Mouse (Mus musculus) neural tube, embryonic 13.5 days (tissue): ENCODE results near the gene Dpf1. TPM values are rescaled to one million over a fixed set of nuclear protein-coding genes. Genes with fewer than 3 reads are reported as not detected.

Experiments
- ATAC-seq: fragments of 200-750 bp; cut with Nextera tagmentation; 2 replicates; pipeline ENCODE4 v1.8.0; 2017; ENCODE audit warnings: low read depth, mild to moderate bottlenecking, moderate TSS enrichment, moderate library complexity
- H3K27ac ChIP-seq: fragments of 300-500 bp; sonication (generic); replicated peaks from 2 replicates; pipeline ENCODE4 v1.5.1; 2015; ENCODE audit warnings: moderate library complexity, mild to moderate bottlenecking, inconsistent platforms
- H3K27me3 ChIP-seq: fragments of 300-500 bp; sonication (generic); 2 replicates; pipeline ENCODE4 v1.6.1; 2015; ENCODE audit warnings: mild to moderate bottlenecking, inconsistent platforms
- H3K36me3 ChIP-seq: fragments of 300-500 bp; sonication (generic); 2 replicates; pipeline ENCODE4 v1.6.1; 2015; ENCODE audit warnings: mild to moderate bottlenecking, inconsistent platforms
- H3K4me1 ChIP-seq: fragments of 300-500 bp; sonication (generic); replicated peaks from 2 replicates; pipeline ENCODE4 v1.6.1; 2015; ENCODE audit warnings: inconsistent platforms
- H3K4me2 ChIP-seq: fragments of 300-500 bp; sonication (generic); 2 replicates; pipeline ENCODE4 v1.6.1; 2015; ENCODE audit warnings: inconsistent platforms, mild to moderate bottlenecking, moderate library complexity
- H3K4me3 ChIP-seq: fragments of 300-500 bp; sonication (generic); 2 replicates; pipeline ENCODE4 v1.5.1; 2015; ENCODE audit warnings: mild to moderate bottlenecking, inconsistent platforms
- H3K9ac ChIP-seq: fragments of 300-500 bp; sonication (generic); 2 replicates; pipeline ENCODE4 v1.6.1; 2015; ENCODE audit warnings: moderate library complexity, mild to moderate bottlenecking, inconsistent platforms
- H3K9me3 ChIP-seq: fragments of 300-500 bp; sonication (generic); 2 replicates; pipeline ENCODE4 v1.6.1; 2016; ENCODE audit warnings: inconsistent platforms
- WGBS: fragments of 180-500 bp; shearing (Covaris S2); methylation state at CpG from one replicate; pipeline ENCODE4 v1.1.7; 2015; 5-methylcytosine and 5-hydroxymethylcytosine counted together
- polyA plus RNA-seq: library from polyadenylated mRNA; unstranded; fragments of >200 nt; fragmentation: Nextera tagmentation; extraction: Ambion mirVana; gene quantifications from 2 replicates; pipeline ENCODE4 v1.2.1, GENCODE M21; 2015

Gene Dpf1
- polyA plus RNA-seq, 1 experiment from 2014 or later, result 175 TPM

GRCm38 (mm10) chr7:29316137-29316734, 12.5 kb downstream of the Dpf1 start:
- Histone ChIP-seq H3K9me3 (no peaks in the 10 kb centered on the region), H3K27ac (peak overlapping the region; percentile 98), H3K4me3 (no peak overlapping the region), H3K27me3 (no peaks in the 10 kb centered on the region), H3K9ac (peak overlapping the region; percentile 63), H3K36me3 (peaks cover 38% of the 10 kb centered on the region), H3K4me1 (peaks cover 94% of the 10 kb centered on the region), H3K4me2 (peak overlapping the region; percentile 26; the same call in 1 of the 2 replicates)
- 55% methylated on average over 17 of the region's 17 CpGs for WGBS
- no peak for ATAC-seq

DNA sequence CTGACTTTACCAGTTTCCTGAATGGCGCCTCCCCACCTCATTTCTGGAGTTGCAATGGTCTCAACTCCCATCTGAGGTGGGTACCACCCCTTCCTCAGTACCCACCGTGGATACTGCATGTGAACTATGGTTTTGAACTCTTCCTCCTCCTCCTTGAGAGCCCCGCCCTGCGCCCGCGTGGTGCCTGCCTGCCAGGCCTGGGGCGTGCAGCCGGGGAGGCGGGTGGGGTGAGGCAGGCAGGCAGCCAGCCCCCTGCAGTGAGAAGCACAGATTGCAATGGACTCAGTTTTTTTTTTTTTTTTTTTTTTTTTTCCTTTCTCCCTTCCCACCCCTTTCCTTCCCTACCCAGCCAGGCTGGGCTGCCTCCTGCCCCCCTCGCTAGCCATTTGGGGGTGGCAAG, 13.2 kb downstream of the Dpf1 start:
- peak; percentile 32 for ATAC-seq
- H3K9me3 ChIP-seq, result no peaks in the 10 kb centered on the region
- H3K9ac ChIP-seq, result peak overlapping the region; percentile 63
- H3K27ac ChIP-seq, result peak overlapping the region; percentile 98
- H3K36me3 ChIP-seq, result peaks cover 31% of the 10 kb centered on the region
- H3K4me1 ChIP-seq, result peaks cover 99% of the 10 kb centered on the region
- peak overlapping the region; percentile 50 for H3K4me2 ChIP-seq
- no peak overlapping the region for H3K4me3 ChIP-seq
- no peaks in the 10 kb centered on the region for H3K27me3 ChIP-seq
- WGBS, result 2% methylated on average over 10 of the region's 10 CpGs

GRCm38 (mm10) chr7:29317558-29317957, 13.8 kb downstream of the Dpf1 start:
- 0% methylated on average over 2 of the region's 2 CpGs for WGBS
- H3K4me1 ChIP-seq, result peaks cover 94% of the 10 kb centered on the region
- H3K4me3 ChIP-seq, result no peak overlapping the region
- peak overlapping the region; percentile 63 for H3K9ac ChIP-seq
- H3K27me3 ChIP-seq, result no peaks in the 10 kb centered on the region
- H3K4me2 ChIP-seq, result peak overlapping the region; percentile 50
- H3K27ac ChIP-seq, result peak overlapping the region; percentile 98
- H3K36me3 ChIP-seq, result peaks cover 26% of the 10 kb centered on the region
- ATAC-seq, result peak; percentile 40
- H3K9me3 ChIP-seq, result no peaks in the 10 kb centered on the region

DNA sequence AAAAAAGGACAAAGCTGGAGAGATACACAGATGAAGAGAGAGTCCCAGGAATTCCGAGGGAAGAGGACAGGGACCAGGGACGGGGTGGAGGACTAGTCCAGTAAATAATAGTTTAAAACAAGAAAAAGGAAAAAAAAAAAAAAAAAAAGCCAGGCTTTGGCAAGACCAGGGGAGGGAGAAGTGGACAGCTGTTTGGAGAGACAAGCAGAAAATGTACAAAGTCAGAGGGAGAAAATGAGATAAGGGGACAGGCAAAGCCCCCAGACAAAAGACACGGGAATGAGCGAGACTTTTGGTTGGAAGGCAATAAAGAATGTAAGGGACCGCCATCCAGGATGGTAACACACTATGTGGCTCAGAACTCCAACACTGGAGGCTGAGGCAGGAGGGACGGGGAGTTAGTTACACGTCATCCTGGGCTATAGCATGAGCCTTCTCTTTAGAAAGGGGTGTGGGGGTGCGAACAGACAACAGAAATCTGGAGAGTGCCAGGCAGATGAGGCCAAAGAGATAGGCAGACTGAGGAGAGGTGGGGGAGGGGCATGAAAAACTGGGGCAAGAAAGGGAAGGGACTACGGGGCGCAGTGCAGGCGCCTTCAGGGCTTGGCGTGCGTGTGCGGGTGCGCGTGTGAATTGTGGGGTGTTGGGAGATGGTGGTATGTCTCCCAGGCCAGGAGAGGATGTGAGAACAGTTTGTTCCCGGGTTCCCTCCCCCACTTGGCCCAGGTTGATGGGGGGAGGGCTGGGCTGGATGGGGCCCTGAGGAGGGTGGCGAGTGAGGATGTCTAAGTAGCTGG, 14.6 kb downstream of the Dpf1 start:
- peak overlapping the region; percentile 63 for H3K9ac ChIP-seq
- ATAC-seq, result peak; percentile 6
- peaks cover 86% of the 10 kb centered on the region for H3K4me1 ChIP-seq
- 1% methylated on average over 18 of the region's 18 CpGs for WGBS
- H3K9me3 ChIP-seq, result no peaks in the 10 kb centered on the region
- H3K27me3 ChIP-seq, result no peaks in the 10 kb centered on the region
- H3K36me3 ChIP-seq, result peaks cover 28% of the 10 kb centered on the region
- H3K4me3 ChIP-seq, result peak overlapping the region; percentile 17
- peak overlapping the region; percentile 98 for H3K27ac ChIP-seq
- H3K4me2 ChIP-seq, result peak overlapping the region; percentile 50

GRCm38 (mm10) chr7:29319337-29320307, 15.9 kb downstream of the Dpf1 start:
- ATAC-seq, result no peak

GRCm38 (mm10) chr7:29327087-29327486, 23.3 kb downstream of the Dpf1 start:
- 84% methylated on average over 6 of the region's 6 CpGs for WGBS
- H3K36me3 ChIP-seq, result peaks cover 82% of the 10 kb centered on the region
- no peak for ATAC-seq
- no peaks in the 10 kb centered on the region for H3K27me3 ChIP-seq
- no peaks in the 10 kb centered on the region for H3K4me1 ChIP-seq
- H3K9ac ChIP-seq, result no peak overlapping the region
- no peak overlapping the region for H3K27ac ChIP-seq
- H3K9me3 ChIP-seq, result no peaks in the 10 kb centered on the region
- H3K4me3 ChIP-seq, result no peak overlapping the region
- H3K4me2 ChIP-seq, result no peak overlapping the region

More at GRCm38 (mm10) chr7:29319337-29320307, 15.9 kb downstream of the Dpf1 start:
- Histone ChIP-seq H3K36me3 (peaks cover 26% of the 10 kb centered on the region), H3K9ac (0 out of 2 replicates have a peak overlapping the region, but pooled peaks have one; percentile 63), H3K4me2 (peak overlapping the region; percentile 50), H3K9me3 (no peaks in the 10 kb centered on the region), H3K27me3 (no peaks in the 10 kb centered on the region), H3K27ac (peak overlapping the region; percentile 98), H3K4me1 (peaks cover 73% of the 10 kb centered on the region), H3K4me3 (peak overlapping the region; percentile 17)
- 13% methylated on average over 19 of the region's 19 CpGs for WGBS

- Histone ChIP-seq H3K4me3 (no peak overlapping the region), H3K36me3 (peaks cover 76% of the 10 kb centered on the region), H3K27me3 (no peaks in the 10 kb centered on the region), H3K4me2 (no peak overlapping the region), H3K4me1 (no peaks in the 10 kb centered on the region), H3K9ac (no peak overlapping the region), H3K9me3 (no peaks in the 10 kb centered on the region), H3K27ac (no peak overlapping the region)
- no peak for ATAC-seq
- WGBS, result 93% methylated on average over 16 of the region's 16 CpGs
Observed at GRCm38 (mm10) chr7:29328984-29329383, 25.2 kb downstream of the Dpf1 start.

DNA sequence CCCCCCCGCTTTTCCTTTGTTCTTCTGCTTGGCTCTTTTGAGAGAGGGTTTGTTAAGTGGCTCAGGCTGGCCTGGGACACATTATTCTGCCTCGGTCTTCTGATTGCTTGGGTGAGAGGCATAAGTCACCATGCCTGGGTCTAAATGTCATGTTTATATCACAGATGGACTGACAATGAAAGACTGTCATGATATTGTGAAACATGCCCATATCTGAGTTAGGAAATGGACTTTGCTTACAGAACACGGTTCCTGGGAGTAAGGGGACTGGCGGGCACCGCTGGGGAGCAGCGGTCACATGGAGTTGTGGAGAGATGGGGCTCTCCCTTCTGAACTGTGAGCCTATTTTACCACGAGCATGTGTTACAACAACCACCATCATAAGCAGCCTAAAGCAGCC, 30.4 kb downstream of the Dpf1 start:
- Histone ChIP-seq H3K27ac (no peak overlapping the region; the same call in 1 of the 2 replicates), H3K36me3 (peaks cover 56% of the 10 kb centered on the region), H3K4me3 (no peak overlapping the region), H3K4me2 (no peak overlapping the region), H3K4me1 (no peaks in the 10 kb centered on the region; the same call in 1 of the 2 replicates), H3K9ac (no peak overlapping the region), H3K9me3 (no peaks in the 10 kb centered on the region), H3K27me3 (no peaks in the 10 kb centered on the region)
- ATAC-seq, result no peak
- 66% methylated on average over 7 of the region's 7 CpGs for WGBS

GRCm38 (mm10) chr7:29335276-29335675, 31.5 kb downstream of the Dpf1 start:
- no peaks in the 10 kb centered on the region for H3K9me3 ChIP-seq
- ATAC-seq, result no peak
- peaks cover 48% of the 10 kb centered on the region for H3K36me3 ChIP-seq
- no peak overlapping the region for H3K4me2 ChIP-seq
- H3K4me3 ChIP-seq, result no peak overlapping the region
- H3K27ac ChIP-seq, result no peak overlapping the region
- H3K9ac ChIP-seq, result no peak overlapping the region
- H3K4me1 ChIP-seq, result no peaks in the 10 kb centered on the region; the same call in 1 of the 2 replicates
- H3K27me3 ChIP-seq, result no peaks in the 10 kb centered on the region

- Histone ChIP-seq H3K4me2 (no peak overlapping the region), H3K4me3 (no peak overlapping the region), H3K27ac (no peak overlapping the region), H3K36me3 (peaks cover 44% of the 10 kb centered on the region), H3K4me1 (no peaks in the 10 kb centered on the region; the same call in 1 of the 2 replicates), H3K9me3 (no peaks in the 10 kb centered on the region), H3K9ac (no peak overlapping the region), H3K27me3 (no peaks in the 10 kb centered on the region)
- no peak for ATAC-seq
- WGBS, result 89% methylated on average over 6 of the region's 6 CpGs
Observed at GRCm38 (mm10) chr7:29335841-29336671, 32.3 kb downstream of the Dpf1 start.

- no peak for ATAC-seq
- Histone ChIP-seq H3K36me3 (peaks cover 36% of the 10 kb centered on the region), H3K27me3 (no peaks in the 10 kb centered on the region), H3K9me3 (no peaks in the 10 kb centered on the region), H3K4me1 (peaks cover 7% of the 10 kb centered on the region), H3K4me3 (no peak overlapping the region), H3K9ac (no peak overlapping the region), H3K4me2 (no peak overlapping the region), H3K27ac (no peak overlapping the region)
- 70% methylated on average over 9 of the region's 9 CpGs for WGBS
Observed at GRCm38 (mm10) chr7:29336795-29337319, 33.1 kb downstream of the Dpf1 start.
